Mouse (Mus musculus) midbrain, embryonic 10.5 days (tissue): ENCODE results near the gene Osgin1. TPM values are rescaled to one million over a fixed set of nuclear protein-coding genes. Genes with fewer than 3 reads are reported as not detected.

Source experiments
- DNase-seq: peaks from one replicate; pipeline ENCODE4 v3.0.0-alpha.2; 2017; ENCODE audit warnings: low spot score
- H3K27ac ChIP-seq: fragments of 300-500 bp; sonication (generic); replicated peaks from 2 replicates; pipeline ENCODE4 v1.5.1; 2016; ENCODE audit warnings: mild to moderate bottlenecking
- H3K27me3 ChIP-seq: fragments of 300-500 bp; sonication (generic); 2 replicates; pipeline ENCODE4 v1.6.1; 2016; ENCODE audit warnings: low read depth, mild to moderate bottlenecking; ENCODE audit not compliant: poor library complexity, severe bottlenecking
- H3K36me3 ChIP-seq: fragments of 300-500 bp; sonication (generic); 2 replicates; pipeline ENCODE4 v1.6.1; 2016; ENCODE audit warnings: mild to moderate bottlenecking, moderate library complexity
- H3K4me1 ChIP-seq: fragments of 300-500 bp; sonication (generic); 2 replicates; pipeline ENCODE4 v1.6.1; 2016
- H3K4me3 ChIP-seq: fragments of 300-500 bp; sonication (generic); 2 replicates; pipeline ENCODE4 v1.5.1; 2016; ENCODE audit warnings: mild to moderate bottlenecking, moderate library complexity
- H3K9me3 ChIP-seq: fragments of 300-500 bp; sonication (generic); replicated peaks from 2 replicates; pipeline ENCODE4 v1.6.1; 2016; ENCODE audit warnings: mild to moderate bottlenecking
- WGBS: fragments of 180-500 bp; shearing (Covaris S2); methylation state at CpG from one replicate; pipeline ENCODE4 v1.1.7; 2016; 5-methylcytosine and 5-hydroxymethylcytosine counted together
- polyA plus RNA-seq: library from polyadenylated mRNA; unstranded; fragments of >200 nt; fragmentation: Nextera tagmentation; extraction: Ambion mirVana; gene quantifications from 2 replicates; pipeline ENCODE4 v1.2.1, GENCODE M21; 2016

Gene Osgin1
- polyA plus RNA-seq: 0.21 and 0.23 TPM in 2 replicates

GRCm38 (mm10) chr8:119433582-119434174, at the start of gene Osgin1:
Gene Osgin1 (plus strand): TSS chr8:119434124.
- Histone ChIP-seq H3K4me1 (peaks cover 27% of the 10 kb centered on the region), H3K9me3 (no peaks in the 10 kb centered on the region), H3K36me3 (no peaks in the 10 kb centered on the region), H3K27ac (no peak within 1 kb of the TSS), H3K4me3 (no peak within 1 kb of the TSS), H3K27me3 (no peaks in the 10 kb centered on the region)
- WGBS: 92% methylated on average over 13 of the region's 13 CpGs
- no peak for DNase-seq

- no peaks in the 10 kb centered on the region for H3K9me3 ChIP-seq
- no peak overlapping the region for H3K4me3 ChIP-seq
- no peak overlapping the region for H3K27ac ChIP-seq
- DNase-seq: peak; percentile 57
- no peaks in the 10 kb centered on the region for H3K27me3 ChIP-seq
- H3K36me3 ChIP-seq: no peaks in the 10 kb centered on the region
- WGBS: 29% methylated on average over 10 of the region's 10 CpGs
- no peaks in the 10 kb centered on the region for H3K4me1 ChIP-seq
These were observed 49.4 kb upstream of the Osgin1 start for GRCm38 (mm10) chr8:119384478-119384877.

- 80% methylated on average over 6 of the region's 6 CpGs for WGBS
- H3K4me3 ChIP-seq: no peak overlapping the region
- H3K9me3 ChIP-seq: no peaks in the 10 kb centered on the region
- H3K4me1 ChIP-seq: no peaks in the 10 kb centered on the region
- no peaks in the 10 kb centered on the region for H3K27me3 ChIP-seq
- no peaks in the 10 kb centered on the region for H3K36me3 ChIP-seq
- no peak for DNase-seq
- H3K27ac ChIP-seq: no peak overlapping the region
These were observed 48.1 kb upstream of the Osgin1 start for GRCm38 (mm10) chr8:119385854-119386253.

GRCm38 (mm10) chr8:119386988-119387387, 46.9 kb upstream of the Osgin1 start:
- DNase-seq: no peak
- Histone ChIP-seq H3K4me1 (no peaks in the 10 kb centered on the region), H3K27ac (no peak overlapping the region), H3K9me3 (no peaks in the 10 kb centered on the region), H3K27me3 (no peaks in the 10 kb centered on the region), H3K4me3 (no peak overlapping the region), H3K36me3 (no peaks in the 10 kb centered on the region)
- WGBS: 79% methylated on average over 6 of the region's 6 CpGs

- Histone ChIP-seq H3K4me3 (peak overlapping the region; percentile 90), H3K4me1 (peaks cover 26% of the 10 kb centered on the region), H3K27me3 (no peaks in the 10 kb centered on the region), H3K36me3 (no peaks in the 10 kb centered on the region; the same call in 1 of the 2 replicates), H3K9me3 (no peaks in the 10 kb centered on the region), H3K27ac (peak overlapping the region; percentile 88)
- no peak for DNase-seq
- WGBS: 78% methylated on average over 9 of the region's 9 CpGs
These were observed 39.8 kb upstream of the Osgin1 start for GRCm38 (mm10) chr8:119394097-119394496.

- 3% methylated on average over 44 of the region's 44 CpGs for WGBS
- no peaks in the 10 kb centered on the region for H3K27me3 ChIP-seq
These were observed 39.3 kb upstream of the Osgin1 start, which contains the start of gene Mlycd for GRCm38 (mm10) chr8:119394524-119395026. Gene Mlycd (plus strand): TSS chr8:119394878.

GRCm38 (mm10) chr8:119395072-119395950, 38.6 kb upstream of the Osgin1 start:
- Histone ChIP-seq H3K9me3 (no peaks in the 10 kb centered on the region), H3K36me3 (no peaks in the 10 kb centered on the region; the same call in 1 of the 2 replicates), H3K27ac (peak overlapping the region; percentile 88), H3K27me3 (no peaks in the 10 kb centered on the region), H3K4me1 (peaks cover 28% of the 10 kb centered on the region), H3K4me3 (peak overlapping the region; percentile 90)
- DNase-seq: no peak
- 7% methylated on average over 79 of the region's 83 CpGs for WGBS

More at GRCm38 (mm10) chr8:119394524-119395026, 39.3 kb upstream of the Osgin1 start, which contains the start of gene Mlycd:
- no peaks in the 10 kb centered on the region; the same call in 1 of the 2 replicates for H3K36me3 ChIP-seq
- peak; percentile 94 for DNase-seq
- peak within 1 kb of the TSS; percentile 90 for H3K4me3 ChIP-seq
- H3K27ac ChIP-seq: peak within 1 kb of the TSS; percentile 88
- peaks cover 28% of the 10 kb centered on the region for H3K4me1 ChIP-seq
- no peaks in the 10 kb centered on the region for H3K9me3 ChIP-seq

- no peak overlapping the region for H3K4me3 ChIP-seq
- no peaks in the 10 kb centered on the region for H3K9me3 ChIP-seq
- H3K27ac ChIP-seq: no peak overlapping the region
- no peaks in the 10 kb centered on the region; the same call in 1 of the 2 replicates for H3K36me3 ChIP-seq
- WGBS: 78% methylated on average over 9 of the region's 9 CpGs
- no peak for DNase-seq
- no peaks in the 10 kb centered on the region for H3K27me3 ChIP-seq
- peaks cover 28% of the 10 kb centered on the region for H3K4me1 ChIP-seq
These were observed 35.4 kb upstream of the Osgin1 start for GRCm38 (mm10) chr8:119398558-119398957.

- Histone ChIP-seq H3K36me3 (no peaks in the 10 kb centered on the region; the same call in 1 of the 2 replicates), H3K4me3 (no peak overlapping the region), H3K4me1 (peaks cover 24% of the 10 kb centered on the region), H3K27me3 (no peaks in the 10 kb centered on the region), H3K9me3 (no peaks in the 10 kb centered on the region), H3K27ac (no peak overlapping the region)
- no peak for DNase-seq
- 78% methylated on average over 6 of the region's 6 CpGs for WGBS
These were observed 34.7 kb upstream of the Osgin1 start for GRCm38 (mm10) chr8:119399255-119399654.

- H3K27ac ChIP-seq: no peak overlapping the region
- no peaks in the 10 kb centered on the region for H3K9me3 ChIP-seq
- no peak for DNase-seq
- WGBS: 87% methylated on average over 9 of the region's 9 CpGs
- no peak overlapping the region for H3K4me3 ChIP-seq
- H3K27me3 ChIP-seq: no peaks in the 10 kb centered on the region
- H3K36me3 ChIP-seq: peaks cover 9% of the 10 kb centered on the region
- H3K4me1 ChIP-seq: peaks cover 19% of the 10 kb centered on the region
These were observed 33.7 kb upstream of the Osgin1 start for GRCm38 (mm10) chr8:119400122-119400671.

- Histone ChIP-seq H3K4me1 (peaks cover 12% of the 10 kb centered on the region), H3K9me3 (no peaks in the 10 kb centered on the region), H3K27me3 (no peaks in the 10 kb centered on the region), H3K36me3 (peaks cover 11% of the 10 kb centered on the region), H3K4me3 (no peak overlapping the region), H3K27ac (no peak overlapping the region)
- no peak for DNase-seq
- WGBS: 90% methylated on average over 3 of the region's 3 CpGs
These were observed 33.0 kb upstream of the Osgin1 start for GRCm38 (mm10) chr8:119400904-119401303.

GRCm38 (mm10) chr8:119403912-119404311, 30.0 kb upstream of the Osgin1 start:
- peaks cover 28% of the 10 kb centered on the region for H3K36me3 ChIP-seq
- 75% methylated on average over 10 of the region's 10 CpGs for WGBS
- peaks cover 5% of the 10 kb centered on the region; the same call in 1 of the 2 replicates for H3K4me1 ChIP-seq
- no peaks in the 10 kb centered on the region for H3K9me3 ChIP-seq
- no peaks in the 10 kb centered on the region for H3K27me3 ChIP-seq
- H3K27ac ChIP-seq: no peak overlapping the region
- DNase-seq: no peak
- H3K4me3 ChIP-seq: no peak overlapping the region
